Mouse (Mus musculus) myocyte (in vitro differentiated cells): Measurements from ENCODE around the gene Ccl25.

ENCODE experiments used
- CEBPB ChIP-seq: IDR thresholded peaks from 2 replicates; pipeline ENCODE4 v1.6.1; 2011; ENCODE audit warnings: mild to moderate bottlenecking, moderate library complexity; ENCODE audit not compliant: poor library complexity, insufficient read depth, severe bottlenecking
- MAX ChIP-seq: IDR thresholded peaks from one replicate; pipeline ENCODE4 v1.6.1; 2011; ENCODE audit warnings: low read depth, mild to moderate bottlenecking, control low read depth
- MYOG ChIP-seq, 3 experiments: IDR thresholded peaks; one replicate each; pipeline ENCODE4 v1.6.1; 2011; ENCODE audit warnings: control low read depth in 2 of 3, low read depth in 2 of 3, mild to moderate bottlenecking in 2 of 3; ENCODE audit not compliant: insufficient read length in 2 of 3, control insufficient read depth in 1 of 3, insufficient read depth in 1 of 3
- POLR2A ChIP-seq: IDR thresholded peaks from one replicate; pipeline ENCODE4 v1.6.1; 2011; ENCODE audit warnings: low read depth, mild to moderate bottlenecking, control low read depth, moderate library complexity; ENCODE audit not compliant: insufficient read length
- USF1 ChIP-seq: IDR thresholded peaks from one replicate; pipeline ENCODE4 v1.6.1; 2011; ENCODE audit warnings: low read depth, mild to moderate bottlenecking, control low read depth, moderate library complexity

DNA sequence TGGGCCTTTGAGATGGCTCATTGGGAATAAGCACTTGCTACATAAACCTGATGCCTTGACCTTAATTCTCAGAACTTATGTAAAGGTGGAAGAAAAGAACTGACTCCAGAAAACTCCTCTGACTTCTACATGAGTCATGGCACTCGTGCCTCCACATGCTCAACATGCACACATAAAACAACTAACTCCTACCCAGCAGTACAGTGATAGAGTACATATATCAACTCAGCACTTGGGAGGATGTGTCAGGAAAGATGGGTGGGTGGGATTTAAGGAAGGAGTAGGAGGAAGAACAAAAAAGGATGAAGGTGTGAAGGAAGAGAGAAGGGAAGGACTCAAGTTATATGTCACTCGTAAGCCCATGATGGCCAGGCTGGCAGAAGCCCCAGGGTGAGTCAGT is 76.4 kb downstream of the Ccl25 start:
- TF ChIP-seq USF1 (no peak), MYOG (IDR thresholded peaks at IDR 0.05; ENCODE audit: control insufficient read depth in 1 of 3, insufficient read depth in 1 of 3, insufficient read length in 2 of 3, low read depth in 2 of 3) (no peak), POLR2A (no peak), MAX (no peak), CEBPB (no peak)
